Mouse (Mus musculus): ENCODE measurements around the gene Rasa3. TPM values are rescaled to one million over a fixed set of nuclear protein-coding genes. Genes with fewer than 3 reads are reported as not detected.

Gene Rasa3
- polyA plus RNA-seq, 1 experiment from 2014 or later: 27.1 TPM

DNA sequence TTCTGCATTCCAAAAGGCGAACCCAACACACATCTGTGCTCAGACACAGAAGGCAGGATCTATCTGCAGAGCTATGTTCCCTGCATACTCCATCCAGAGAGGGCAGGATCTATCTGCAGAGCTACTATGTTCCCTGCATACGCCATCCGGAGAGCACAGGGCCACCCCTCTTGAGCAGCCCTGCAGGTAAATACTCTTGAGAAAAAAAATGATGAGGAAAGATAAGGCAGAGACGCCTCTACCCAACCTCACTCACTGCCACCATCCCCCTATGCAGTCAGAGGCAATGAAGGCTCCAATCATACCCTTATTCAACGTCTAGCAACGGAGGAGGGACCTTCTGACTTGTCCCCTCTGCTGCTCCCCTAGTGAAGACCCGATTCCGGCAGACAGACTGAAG, 1.9 kb downstream of the Rasa3 start:
- no peak for ATAC-seq
- Histone ChIP-seq H3K4me2 (ENCODE audit: low read length) (peak overlapping the region; percentile 79), H3K9me3 (ENCODE audit: control insufficient read depth, low read length) (no peaks in the 10 kb centered on the region), H3K4me1 (replicated peaks; ENCODE audit: control insufficient read depth, insufficient read depth, low read length) (peaks cover 21% of the 10 kb centered on the region), H3K27me3 (replicated peaks; ENCODE audit: control insufficient read depth, insufficient read depth, low read length) (no peaks in the 10 kb centered on the region), H3K4me3 (replicated peaks; ENCODE audit: low read length) (peak overlapping the region; percentile 91), H3K27ac (ENCODE audit: low read length) (no peak overlapping the region), H3K9ac (replicated peaks; ENCODE audit: low read depth, low read length) (peak overlapping the region; percentile 67), H3K36me3 (ENCODE audit: control insufficient read depth, insufficient read depth) (no peaks in the 10 kb centered on the region)
- WGBS: 48% methylated on average over 8 of the region's 8 CpGs

GRCm38 (mm10) chr8:13675121-13675520, 2.3 kb downstream of the Rasa3 start:
- peak overlapping the region; percentile 79 for H3K4me2 ChIP-seq (ENCODE audit: low read length)
- ATAC-seq: no peak
- peak overlapping the region; percentile 91 for H3K4me3 ChIP-seq (replicated peaks; ENCODE audit: low read length)
- H3K36me3 ChIP-seq (ENCODE audit: control insufficient read depth, insufficient read depth): no peaks in the 10 kb centered on the region
- H3K9ac ChIP-seq (replicated peaks; ENCODE audit: low read depth, low read length): no peak overlapping the region
- H3K27ac ChIP-seq (ENCODE audit: low read length): no peak overlapping the region
- WGBS: 89% methylated on average over 4 of the region's 4 CpGs
- peaks cover 21% of the 10 kb centered on the region for H3K4me1 ChIP-seq (replicated peaks; ENCODE audit: control insufficient read depth, insufficient read depth, low read length)
- no peaks in the 10 kb centered on the region for H3K9me3 ChIP-seq (ENCODE audit: control insufficient read depth, low read length)
- H3K27me3 ChIP-seq (replicated peaks; ENCODE audit: control insufficient read depth, insufficient read depth, low read length): no peaks in the 10 kb centered on the region

- Histone ChIP-seq H3K4me1 (replicated peaks; ENCODE audit: control insufficient read depth, insufficient read depth, low read length) (peaks cover 21% of the 10 kb centered on the region), H3K36me3 (ENCODE audit: control insufficient read depth, insufficient read depth) (no peaks in the 10 kb centered on the region), H3K27ac (ENCODE audit: low read length) (no peak overlapping the region), H3K27me3 (replicated peaks; ENCODE audit: control insufficient read depth, insufficient read depth, low read length) (no peaks in the 10 kb centered on the region), H3K9me3 (ENCODE audit: control insufficient read depth, low read length) (no peaks in the 10 kb centered on the region), H3K9ac (replicated peaks; ENCODE audit: low read depth, low read length) (no peak overlapping the region), H3K4me3 (replicated peaks; ENCODE audit: low read length) (no peak overlapping the region), H3K4me2 (ENCODE audit: low read length) (no peak overlapping the region)
- 63% methylated on average over 12 of the region's 12 CpGs for WGBS
- no peak for ATAC-seq
Observed at GRCm38 (mm10) chr8:13674294-13675010, 3.0 kb downstream of the Rasa3 start.

- H3K9me3 ChIP-seq (ENCODE audit: control insufficient read depth, low read length): no peaks in the 10 kb centered on the region
- 66% methylated on average over 4 of the region's 4 CpGs for WGBS
- no peak overlapping the region for H3K9ac ChIP-seq (replicated peaks; ENCODE audit: low read depth, low read length)
- no peak for ATAC-seq
- peaks cover 20% of the 10 kb centered on the region for H3K4me1 ChIP-seq (replicated peaks; ENCODE audit: control insufficient read depth, insufficient read depth, low read length)
- no peak overlapping the region for H3K4me3 ChIP-seq (replicated peaks; ENCODE audit: low read length)
- H3K4me2 ChIP-seq (ENCODE audit: low read length): no peak overlapping the region
- H3K36me3 ChIP-seq (ENCODE audit: control insufficient read depth, insufficient read depth): no peaks in the 10 kb centered on the region
- H3K27me3 ChIP-seq (replicated peaks; ENCODE audit: control insufficient read depth, insufficient read depth, low read length): no peaks in the 10 kb centered on the region
- no peak overlapping the region for H3K27ac ChIP-seq (ENCODE audit: low read length)
Observed at GRCm38 (mm10) chr8:13673215-13673614, 4.2 kb downstream of the Rasa3 start.

- no peak overlapping the region for H3K9ac ChIP-seq (replicated peaks; ENCODE audit: low read depth, low read length)
- H3K27ac ChIP-seq (ENCODE audit: low read length): no peak overlapping the region
Observed at GRCm38 (mm10) chr8:13671246-13672003, 6.0 kb downstream of the Rasa3 start.

GRCm38 (mm10) chr8:13670011-13670471, 7.4 kb downstream of the Rasa3 start:
- Histone ChIP-seq H3K27me3 (replicated peaks; ENCODE audit: control insufficient read depth, insufficient read depth, low read length) (no peaks in the 10 kb centered on the region), H3K9me3 (ENCODE audit: control insufficient read depth, low read length) (no peaks in the 10 kb centered on the region), H3K9ac (replicated peaks; ENCODE audit: low read depth, low read length) (no peak overlapping the region), H3K36me3 (ENCODE audit: control insufficient read depth, insufficient read depth) (no peaks in the 10 kb centered on the region), H3K4me2 (ENCODE audit: low read length) (no peak overlapping the region), H3K4me3 (replicated peaks; ENCODE audit: low read length) (no peak overlapping the region), H3K4me1 (replicated peaks; ENCODE audit: control insufficient read depth, insufficient read depth, low read length) (0 out of 2 replicates have a peak, but pooled peaks cover 4% of the 10 kb centered on the region), H3K27ac (ENCODE audit: low read length) (no peak overlapping the region)
- ATAC-seq: no peak
- 82% methylated on average over 17 of the region's 17 CpGs for WGBS

More at GRCm38 (mm10) chr8:13671246-13672003, 6.0 kb downstream of the Rasa3 start:
- WGBS: 91% methylated on average over 10 of the region's 10 CpGs
- H3K9me3 ChIP-seq (ENCODE audit: control insufficient read depth, low read length): no peaks in the 10 kb centered on the region
- no peaks in the 10 kb centered on the region for H3K36me3 ChIP-seq (ENCODE audit: control insufficient read depth, insufficient read depth)
- no peak for ATAC-seq
- no peaks in the 10 kb centered on the region for H3K27me3 ChIP-seq (replicated peaks; ENCODE audit: control insufficient read depth, insufficient read depth, low read length)
- no peak overlapping the region for H3K4me3 ChIP-seq (replicated peaks; ENCODE audit: low read length)
- peaks cover 15% of the 10 kb centered on the region for H3K4me1 ChIP-seq (replicated peaks; ENCODE audit: control insufficient read depth, insufficient read depth, low read length)
- H3K4me2 ChIP-seq (ENCODE audit: low read length): no peak overlapping the region

DNA sequence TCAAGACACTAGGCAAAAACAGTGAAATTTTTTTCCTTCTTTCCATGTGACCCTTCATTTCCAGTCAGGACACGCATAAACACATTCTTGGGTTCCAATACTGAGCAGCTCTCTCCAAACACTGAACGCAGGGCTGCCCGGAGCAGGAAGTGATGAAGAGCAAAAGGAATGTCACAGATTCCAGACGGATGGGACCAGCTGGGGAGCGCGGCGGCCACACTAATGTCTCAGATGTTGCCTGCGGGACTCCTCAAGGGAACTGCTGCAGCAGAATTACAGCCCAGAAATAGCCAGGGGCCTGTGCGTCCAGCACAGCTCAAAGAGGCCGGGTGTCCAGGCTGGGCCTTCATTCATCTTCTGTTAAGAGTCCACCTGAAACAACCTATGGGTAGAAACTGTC, 9.0 kb downstream of the Rasa3 start:
- no peaks in the 10 kb centered on the region for H3K4me1 ChIP-seq (replicated peaks; ENCODE audit: control insufficient read depth, insufficient read depth, low read length)
- no peak for ATAC-seq
- no peak overlapping the region for H3K27ac ChIP-seq (ENCODE audit: low read length)
- no peaks in the 10 kb centered on the region for H3K27me3 ChIP-seq (replicated peaks; ENCODE audit: control insufficient read depth, insufficient read depth, low read length)
- no peaks in the 10 kb centered on the region for H3K9me3 ChIP-seq (ENCODE audit: control insufficient read depth, low read length)
- 87% methylated on average over 10 of the region's 10 CpGs for WGBS
- no peak overlapping the region for H3K9ac ChIP-seq (replicated peaks; ENCODE audit: low read depth, low read length)
- H3K4me3 ChIP-seq (replicated peaks; ENCODE audit: low read length): no peak overlapping the region
- H3K36me3 ChIP-seq (ENCODE audit: control insufficient read depth, insufficient read depth): no peaks in the 10 kb centered on the region
- no peak overlapping the region for H3K4me2 ChIP-seq (ENCODE audit: low read length)

- H3K9me3 ChIP-seq (ENCODE audit: control insufficient read depth, low read length): no peaks in the 10 kb centered on the region
- H3K36me3 ChIP-seq (ENCODE audit: control insufficient read depth, insufficient read depth): no peaks in the 10 kb centered on the region
- no peak overlapping the region for H3K27ac ChIP-seq (ENCODE audit: low read length)
- no peak overlapping the region for H3K9ac ChIP-seq (replicated peaks; ENCODE audit: low read depth, low read length)
- WGBS: 74% methylated on average over 4 of the region's 4 CpGs
- no peak for ATAC-seq
- H3K4me1 ChIP-seq (replicated peaks; ENCODE audit: control insufficient read depth, insufficient read depth, low read length): no peaks in the 10 kb centered on the region
- no peaks in the 10 kb centered on the region for H3K27me3 ChIP-seq (replicated peaks; ENCODE audit: control insufficient read depth, insufficient read depth, low read length)
- no peak overlapping the region for H3K4me3 ChIP-seq (replicated peaks; ENCODE audit: low read length)
- no peak overlapping the region for H3K4me2 ChIP-seq (ENCODE audit: low read length)
Observed at GRCm38 (mm10) chr8:13667917-13668316, 9.5 kb downstream of the Rasa3 start.

- no peaks in the 10 kb centered on the region for H3K36me3 ChIP-seq (ENCODE audit: control insufficient read depth, insufficient read depth)
- H3K4me3 ChIP-seq (replicated peaks; ENCODE audit: low read length): no peak overlapping the region
- WGBS: 92% methylated on average over 8 of the region's 8 CpGs
- no peak overlapping the region for H3K9ac ChIP-seq (replicated peaks; ENCODE audit: low read depth, low read length)
- H3K27ac ChIP-seq (ENCODE audit: low read length): no peak overlapping the region
- no peaks in the 10 kb centered on the region for H3K9me3 ChIP-seq (ENCODE audit: control insufficient read depth, low read length)
- no peak for ATAC-seq
- no peak overlapping the region for H3K4me2 ChIP-seq (ENCODE audit: low read length)
- no peaks in the 10 kb centered on the region for H3K27me3 ChIP-seq (replicated peaks; ENCODE audit: control insufficient read depth, insufficient read depth, low read length)
- H3K4me1 ChIP-seq (replicated peaks; ENCODE audit: control insufficient read depth, insufficient read depth, low read length): no peaks in the 10 kb centered on the region
Observed at GRCm38 (mm10) chr8:13665944-13666343, 11.5 kb downstream of the Rasa3 start.
